Mouse (Mus musculus) cerebellum, adult (tissue): ENCODE measurements around the gene Stab1.

ENCODE experiments used
- ATAC-seq: cut with Nextera tagmentation; 2 replicates; pipeline ENCODE4 v1.9.2; 2017; ENCODE audit warnings: mild to moderate bottlenecking, moderate library complexity, mixed read lengths; ENCODE audit not compliant: insufficient number of reproducible peaks, low FRiP score, low TSS enrichment

The Stab1 gene

GRCm38 (mm10) chr14:31168425-31168824 is at the start of gene Stab1:
Gene Stab1, minus strand, starts transcription at chr14:31168641.
- no peak for ATAC-seq

- peak; percentile 79 for ATAC-seq
These were observed 49.2 kb upstream of the Stab1 start, which contains the start of gene Sema3g for GRCm38 (mm10) chr14:31217666-31218065. Gene Sema3g, plus strand, starts transcription at chr14:31217860.

- ATAC-seq, result no peak
These were observed 48.4 kb upstream of the Stab1 start, which contains the start of gene Nisch for GRCm38 (mm10) chr14:31216846-31217245. Gene Nisch, minus strand, starts transcription at chr14:31216946.

- peak; percentile 42; the same call in 1 of the 2 replicates for ATAC-seq
These were observed 46.9 kb upstream of the Stab1 start for GRCm38 (mm10) chr14:31215157-31216002.

- no peak for ATAC-seq
These were observed 46.2 kb upstream of the Stab1 start for GRCm38 (mm10) chr14:31214684-31215083.

GRCm38 (mm10) chr14:31213868-31214267 is 45.4 kb upstream of the Stab1 start:
- no peak for ATAC-seq

GRCm38 (mm10) chr14:31212499-31212898 is 44.1 kb upstream of the Stab1 start:
- ATAC-seq, result no peak

GRCm38 (mm10) chr14:31211854-31212253 is 43.4 kb upstream of the Stab1 start:
- no peak for ATAC-seq

GRCm38 (mm10) chr14:31209133-31209557 is 40.7 kb upstream of the Stab1 start:
- no peak for ATAC-seq

- no peak for ATAC-seq
These were observed 39.6 kb upstream of the Stab1 start, which contains the start of gene Tnnc1 for GRCm38 (mm10) chr14:31208084-31208483. Gene Tnnc1, plus strand, starts transcription at chr14:31208312.

- ATAC-seq, result peak; percentile 29; the same call in 1 of the 2 replicates
These were observed 38.8 kb upstream of the Stab1 start for GRCm38 (mm10) chr14:31207070-31207830.

- peak; percentile 52; the same call in 1 of the 2 replicates for ATAC-seq
These were observed 38.1 kb upstream of the Stab1 start for GRCm38 (mm10) chr14:31206472-31206981.

GRCm38 (mm10) chr14:31205562-31206467 is 37.4 kb upstream of the Stab1 start:
- 0 out of 2 replicates have a peak, but pooled peaks have one; percentile 23 for ATAC-seq

- ATAC-seq, result no peak
These were observed 36.8 kb upstream of the Stab1 start for GRCm38 (mm10) chr14:31205244-31205561.

- no peak for ATAC-seq
These were observed 36.4 kb upstream of the Stab1 start for GRCm38 (mm10) chr14:31204844-31205243.

- no peak for ATAC-seq
These were observed 31.6 kb upstream of the Stab1 start for GRCm38 (mm10) chr14:31200038-31200437.

GRCm38 (mm10) chr14:31199599-31199998 is 31.2 kb upstream of the Stab1 start:
- no peak for ATAC-seq

- no peak for ATAC-seq
These were observed 29.4 kb upstream of the Stab1 start for GRCm38 (mm10) chr14:31197547-31198516.

- ATAC-seq, result 0 out of 2 replicates have a peak, but pooled peaks have one; percentile 46
These were observed 27.5 kb upstream of the Stab1 start for GRCm38 (mm10) chr14:31195968-31196367.
